Mouse (Mus musculus) mouse embryonic stem cell (cell line): Measurements from ENCODE around the gene Gm17026.
"Not testable (repeated sequence)": the region's sequence is repeated elsewhere in the genome, so short reads cannot be mapped to it uniquely, and the experiment has no call there.

Source experiments
- in situ Hi-C, 2 experiments: fragments of 300-500 bp; cut with MboI; formaldehyde crosslinking; loops; 1 replicate in 1 of 2; 3 replicates in 1 of 2; pipeline ENCODE4 v1.14.3; 2019 to 2020; ENCODE audit warnings: low sequenced_read_pairs in 2 of 2, low pct_unique_long_range_greater_than_20kb in 1 of 2, mixed read lengths in 1 of 2; ENCODE audit not compliant: unreplicated experiment in 1 of 2

The Gm17026 gene

GRCm38 (mm10) chr14:42259948-42260347, at the start of gene Gm17026:
TSS of gene Gm17026 (minus strand) at chr14:42260048.
- in situ Hi-C loops: not testable (repeated sequence)

GRCm38 (mm10) chr14:42297258-42297657, 37.4 kb upstream of the Gm17026 start, which contains the start of gene Gm9611:
TSS of gene Gm9611 (minus strand) at chr14:42297358.
- in situ Hi-C loops: not testable (repeated sequence)

GRCm38 (mm10) chr14:42216766-42217537, 42.9 kb downstream of the Gm17026 start:
- in situ Hi-C loops: not testable (repeated sequence)
